Mouse (Mus musculus): ENCODE results near the gene Spaar.

The Spaar gene

DNA sequence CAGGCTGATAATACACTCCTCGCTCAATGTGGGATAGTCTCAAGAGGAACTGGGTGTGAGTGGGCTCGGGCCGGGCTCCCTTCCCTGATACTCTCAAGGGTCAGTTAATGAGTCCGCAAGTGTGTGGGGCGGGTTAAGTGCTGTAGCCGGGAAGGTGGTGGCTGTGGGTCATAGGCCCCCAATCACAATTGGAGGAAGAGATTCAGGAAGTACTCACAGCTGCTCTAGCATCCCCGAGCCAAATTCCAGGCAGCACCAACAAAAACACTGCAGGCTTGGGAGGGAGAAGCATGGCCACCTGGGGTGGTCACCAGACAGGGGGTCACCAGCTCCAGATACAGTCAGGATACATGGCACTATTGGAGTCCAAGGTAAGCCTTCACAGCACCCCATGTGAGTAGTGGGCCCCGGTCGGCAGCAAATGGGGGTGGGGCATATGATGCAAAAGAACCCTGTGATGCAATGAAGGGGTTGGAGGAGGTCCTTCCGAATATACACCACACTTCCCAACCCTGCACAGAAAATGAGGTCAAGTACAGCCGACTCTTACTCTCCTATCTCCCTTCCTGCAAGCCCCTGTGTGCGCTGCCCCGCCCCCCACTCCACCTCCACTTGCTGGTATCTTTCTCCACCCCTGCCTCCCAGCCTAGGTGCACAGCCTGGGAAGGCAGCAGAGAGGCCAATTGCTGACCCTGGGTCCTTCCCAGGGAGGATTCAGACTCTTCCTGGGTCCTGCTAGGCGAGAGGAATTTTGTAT lies at the start of gene Spaar:
Spaar (plus strand) TSS at position 241 of the 757 bp plus-strand sequence.
- DNase-seq = peak; percentile 85

DNA sequence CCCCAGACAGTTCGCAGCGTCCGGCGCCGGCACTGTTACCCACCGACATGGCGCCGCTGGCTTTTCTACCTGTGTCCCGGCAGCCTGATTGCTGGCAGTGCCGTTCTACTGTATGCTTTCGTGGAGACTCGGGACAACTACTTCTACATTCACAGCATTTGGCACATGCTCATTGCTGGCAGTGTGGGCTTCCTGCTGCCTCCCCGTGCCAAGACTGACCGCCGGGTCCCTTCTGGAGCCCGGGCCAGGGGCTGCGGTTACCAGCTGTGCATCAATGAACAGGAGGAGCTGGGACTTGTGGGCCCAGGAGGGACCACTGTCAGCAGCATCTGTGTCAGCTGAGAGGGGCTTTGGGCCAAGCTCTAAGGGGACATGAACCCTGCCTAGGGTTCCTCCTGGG lies 39.8 kb upstream of the Spaar start:
- DNase-seq = no peak

DNA sequence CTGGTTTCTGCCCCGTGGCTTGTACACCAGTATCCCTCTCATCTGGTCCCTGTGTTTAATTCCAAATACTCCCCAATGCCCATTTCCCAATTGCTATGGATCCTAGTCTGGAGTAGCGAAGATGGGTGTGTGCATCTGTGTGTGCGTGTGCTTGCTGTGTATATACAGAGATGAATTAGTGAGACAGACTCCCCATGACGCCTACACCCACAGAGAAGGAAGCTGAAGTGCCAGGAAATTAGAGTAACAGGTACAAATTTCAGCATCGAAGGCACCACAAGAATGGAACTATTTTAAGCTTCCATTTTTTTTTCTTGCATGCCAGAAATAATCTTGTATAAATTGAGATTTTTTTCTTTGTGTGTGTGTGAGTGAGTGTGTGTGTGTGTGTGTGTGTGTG lies 38.8 kb upstream of the Spaar start:
- no peak for DNase-seq

DNA sequence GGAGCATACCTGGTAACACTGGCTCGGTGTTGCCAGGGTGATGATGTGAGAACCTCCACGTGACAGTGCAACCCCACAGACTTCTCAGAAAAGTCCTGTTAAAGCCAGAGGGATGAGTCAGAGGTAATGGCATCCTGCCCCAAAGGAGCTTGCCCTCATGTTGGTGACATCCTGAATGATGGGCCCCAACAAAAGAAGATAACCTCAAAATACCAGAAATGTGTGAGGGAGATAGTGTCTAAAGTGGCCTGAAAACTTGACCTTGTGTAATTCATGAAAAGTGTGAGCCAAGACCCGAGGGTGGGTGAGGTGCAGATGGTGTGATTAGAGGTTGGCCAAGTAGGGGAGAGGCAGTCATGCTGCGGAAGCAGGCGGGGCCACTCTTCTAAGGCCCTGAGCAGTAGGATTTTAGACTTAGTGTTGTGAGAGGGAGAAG lies 36.0 kb upstream of the Spaar start:
- DNase-seq = peak; percentile 71

DNA sequence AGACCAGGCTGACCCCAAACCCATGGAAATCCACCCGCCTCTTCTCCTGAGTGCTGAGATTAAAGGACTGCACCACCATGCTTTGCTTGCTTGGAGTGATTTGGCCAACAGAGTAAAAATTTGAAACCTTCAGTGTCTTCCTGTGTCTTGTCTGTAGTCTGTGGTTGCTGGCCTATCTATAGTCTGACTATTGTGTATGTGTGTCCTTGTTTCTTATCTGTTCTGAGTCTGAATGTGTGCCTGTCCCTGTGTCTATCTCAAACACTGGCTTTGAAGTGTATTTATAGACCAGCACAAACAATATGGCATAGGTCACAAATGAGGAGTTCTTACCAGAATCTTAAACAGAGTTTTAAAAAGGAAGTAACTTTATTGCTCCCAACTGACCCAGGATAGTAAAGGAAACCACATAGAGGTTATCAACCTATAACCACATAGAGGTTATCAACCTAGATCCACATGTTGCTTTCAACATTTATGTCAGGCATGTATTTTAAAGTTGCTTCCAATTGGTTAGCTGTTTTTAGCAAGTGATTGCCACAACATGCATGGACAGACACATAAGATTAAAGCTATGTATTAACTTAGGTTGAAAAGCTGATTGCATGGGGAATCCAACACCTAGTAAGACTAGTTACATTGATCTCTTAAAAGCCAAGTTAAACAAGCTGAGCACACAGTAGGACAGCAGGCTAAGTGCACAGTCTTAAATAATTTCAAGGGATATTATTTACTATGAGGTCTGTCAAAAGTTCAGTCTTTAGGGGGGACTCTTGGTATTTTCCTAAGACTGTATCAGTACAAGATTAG lies 35.2 kb upstream of the Spaar start:
- no peak for DNase-seq

DNA sequence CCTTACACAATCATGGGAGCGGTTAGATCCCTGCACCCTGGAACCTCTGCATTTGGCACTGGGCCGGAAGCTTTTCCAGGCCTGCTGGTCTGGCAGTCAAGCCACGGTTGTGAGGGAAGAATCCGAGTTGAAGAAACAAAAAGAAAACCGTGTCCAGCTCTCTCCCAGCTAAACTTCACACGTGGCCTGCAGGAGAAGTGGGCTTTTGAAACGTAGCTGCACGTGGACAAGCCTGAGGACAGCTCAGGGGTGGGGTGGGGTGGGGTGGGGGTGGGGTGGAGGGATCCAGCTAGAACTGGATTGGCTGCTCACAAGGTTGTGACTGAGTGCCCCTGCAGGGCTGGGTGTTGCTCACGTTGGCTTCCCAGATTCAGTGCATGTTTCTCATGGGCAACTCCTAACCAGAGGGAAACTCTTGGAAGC lies 34.6 kb upstream of the Spaar start:
- DNase-seq = peak; percentile 83

DNA sequence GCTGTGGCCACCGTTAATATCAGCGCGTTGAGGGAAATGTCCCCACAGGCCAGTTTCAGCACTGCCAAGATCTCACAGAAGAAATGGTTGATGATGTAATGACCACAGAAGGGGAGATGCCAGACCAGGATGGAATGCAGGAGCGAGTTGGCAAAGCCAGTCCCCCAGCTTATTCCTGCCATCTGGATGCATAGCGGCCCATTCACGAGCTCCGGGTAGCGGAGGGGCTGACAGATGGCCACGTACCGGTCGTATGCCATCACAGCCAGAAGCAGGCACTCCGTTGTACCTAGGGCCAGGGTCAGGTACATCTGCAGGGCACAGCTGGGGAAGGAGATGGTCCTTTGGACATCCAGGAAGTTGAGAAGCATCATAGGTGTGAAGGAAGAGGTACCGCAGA lies 33.3 kb upstream of the Spaar start:
- no peak for DNase-seq

DNA sequence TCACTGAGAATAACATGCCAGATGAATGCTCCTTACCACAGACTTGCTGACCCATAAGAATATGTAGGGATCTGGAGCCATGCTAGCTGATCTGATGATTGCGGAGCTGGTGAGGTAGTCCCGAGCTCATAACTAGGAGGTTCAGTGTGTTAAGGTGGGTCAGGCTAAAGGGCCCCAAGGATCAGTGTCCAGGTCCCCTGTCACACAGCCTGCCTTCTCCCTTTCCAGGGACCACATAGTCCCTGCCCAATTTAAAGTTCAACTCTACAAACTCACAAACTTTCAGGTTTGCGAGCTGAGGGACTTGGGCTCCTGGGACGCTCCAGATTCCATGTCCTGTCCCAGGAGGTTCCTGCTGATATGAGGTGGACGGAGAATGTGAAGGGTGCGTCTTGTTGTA lies 29.1 kb upstream of the Spaar start, which contains the start of gene Olfr70:
Olfr70 (minus strand) TSS at position 101 of the 400 bp plus-strand sequence.
- DNase-seq = no peak

DNA sequence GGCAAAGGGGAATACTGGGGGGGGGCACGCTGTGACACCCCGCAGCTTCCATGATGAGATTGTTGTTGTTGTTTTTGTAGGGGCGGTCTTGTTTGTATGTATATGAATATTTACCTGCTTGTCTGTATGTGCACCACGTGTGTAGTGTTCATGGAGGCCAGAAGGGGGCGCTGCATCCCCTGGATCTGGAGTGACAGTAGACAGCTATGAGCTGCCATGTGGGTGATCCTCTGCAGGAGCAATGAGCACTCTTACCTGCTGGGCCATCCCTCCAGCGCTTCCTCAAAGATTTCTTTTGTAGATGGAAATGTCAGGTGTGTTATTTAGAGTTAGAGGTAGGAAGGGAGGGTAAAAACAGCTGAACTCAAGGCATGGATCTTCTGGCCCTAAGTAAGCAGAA lies 26.4 kb upstream of the Spaar start:
- no peak for DNase-seq

DNA sequence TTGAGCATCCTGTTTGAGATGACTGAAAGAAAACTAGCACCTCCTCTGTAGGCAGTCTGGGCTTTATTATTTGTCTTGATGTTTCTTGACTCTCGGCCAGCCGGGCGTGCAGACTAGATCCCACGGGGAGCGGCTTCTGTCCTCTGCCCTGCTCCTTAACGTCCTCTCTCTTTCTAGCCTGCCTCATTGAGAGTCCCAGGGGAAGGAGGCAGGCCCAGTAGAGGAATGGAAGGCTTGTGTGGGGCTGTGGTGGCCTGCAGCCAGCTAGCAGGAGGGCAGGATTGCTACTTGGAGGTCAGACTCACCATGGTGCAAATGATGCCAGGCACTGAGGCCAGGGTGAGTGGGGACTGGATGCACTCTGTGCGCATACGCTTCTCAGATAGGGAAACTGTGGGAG lies 26.0 kb upstream of the Spaar start:
- DNase-seq = peak; percentile 29

DNA sequence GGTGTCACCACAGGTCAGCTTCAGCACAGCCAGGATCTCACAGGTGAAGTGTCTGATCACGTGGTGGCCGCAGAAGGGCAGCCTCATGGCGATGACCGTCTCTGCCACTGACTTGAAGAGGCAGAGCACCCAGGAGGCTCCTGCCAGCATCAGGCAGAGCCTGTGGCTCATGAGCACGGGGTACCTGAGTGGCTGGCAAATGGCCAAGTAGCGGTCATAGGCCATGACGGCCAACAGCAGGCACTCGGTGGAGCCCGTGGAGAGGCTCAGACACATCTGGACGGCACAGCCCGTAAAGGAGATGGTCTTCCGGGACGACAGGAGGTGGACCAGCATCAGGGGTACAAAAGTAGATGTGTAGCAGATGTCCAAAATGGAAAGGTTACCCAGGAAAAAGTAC lies 23.8 kb upstream of the Spaar start:
- DNase-seq = no peak

DNA sequence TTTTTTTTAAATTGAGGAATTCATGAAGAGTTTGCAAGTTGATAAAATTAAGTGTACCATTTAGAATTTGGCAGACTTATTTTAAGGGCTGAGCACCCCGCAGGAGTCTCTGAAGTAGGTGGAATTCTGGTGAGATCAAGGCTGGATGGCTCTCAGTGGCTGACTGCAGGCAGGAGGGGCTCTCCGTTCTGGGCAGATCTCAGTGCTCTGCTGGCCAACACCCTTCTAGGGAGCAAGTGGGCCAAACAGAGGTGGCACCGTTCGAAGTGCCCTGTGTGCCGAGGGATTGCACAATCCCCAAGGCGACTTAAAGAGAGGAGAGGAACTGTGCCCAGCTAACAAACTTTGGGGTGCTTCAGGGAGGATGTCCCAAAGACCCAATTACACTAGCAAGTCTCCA lies 20.0 kb upstream of the Spaar start, which contains the start of gene Olfr71:
Olfr71 (minus strand) TSS at position 387 of the 400 bp plus-strand sequence.
- peak; percentile 82 for DNase-seq

DNA sequence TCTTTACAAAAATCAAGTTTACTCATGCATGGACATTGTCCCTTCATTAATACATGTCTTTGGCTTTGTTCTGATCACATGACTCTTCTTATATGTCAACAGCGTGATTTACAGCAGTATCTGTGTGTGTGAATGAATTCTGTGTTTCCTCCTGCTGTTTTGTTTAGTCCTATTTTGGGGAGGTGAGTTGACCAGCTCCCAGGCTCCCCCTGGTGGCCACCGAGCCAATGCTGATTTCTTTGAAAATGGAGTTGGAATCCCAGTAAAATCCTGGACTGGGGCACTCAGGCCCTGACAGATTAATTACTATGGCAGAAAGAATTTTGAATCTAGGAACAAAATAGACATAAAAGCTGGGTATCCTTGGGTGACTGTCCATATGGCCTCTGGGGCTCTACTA lies 18.0 kb upstream of the Spaar start:
- peak; percentile 91 for DNase-seq

DNA sequence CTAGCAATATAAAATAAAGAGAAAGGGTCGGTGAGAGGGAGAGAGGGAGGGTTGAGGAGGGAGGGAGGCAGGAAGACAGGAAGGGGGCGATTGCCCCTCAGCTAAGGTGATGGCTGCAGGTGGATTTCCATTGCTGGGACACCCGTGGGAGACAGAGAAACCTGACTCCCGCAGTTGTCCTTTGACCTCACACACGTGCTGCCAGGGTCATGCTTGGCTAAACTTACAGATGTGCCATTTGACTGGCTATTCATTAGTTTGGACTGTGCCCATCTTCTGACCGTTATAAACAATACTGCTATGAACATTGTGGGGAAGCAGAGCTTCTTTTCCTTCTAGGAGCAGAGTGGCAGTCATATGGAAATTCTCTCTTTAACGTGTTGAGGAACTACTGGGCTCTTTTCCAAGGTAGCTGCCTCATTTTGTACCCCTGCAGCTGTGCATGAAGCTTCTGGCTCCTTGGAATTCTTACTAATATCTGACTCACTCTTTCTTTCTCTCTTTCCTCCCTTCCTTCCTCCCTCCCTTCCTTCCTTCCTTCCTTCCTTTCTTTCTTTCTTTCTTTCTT lies 16.1 kb upstream of the Spaar start:
- DNase-seq = no peak

DNA sequence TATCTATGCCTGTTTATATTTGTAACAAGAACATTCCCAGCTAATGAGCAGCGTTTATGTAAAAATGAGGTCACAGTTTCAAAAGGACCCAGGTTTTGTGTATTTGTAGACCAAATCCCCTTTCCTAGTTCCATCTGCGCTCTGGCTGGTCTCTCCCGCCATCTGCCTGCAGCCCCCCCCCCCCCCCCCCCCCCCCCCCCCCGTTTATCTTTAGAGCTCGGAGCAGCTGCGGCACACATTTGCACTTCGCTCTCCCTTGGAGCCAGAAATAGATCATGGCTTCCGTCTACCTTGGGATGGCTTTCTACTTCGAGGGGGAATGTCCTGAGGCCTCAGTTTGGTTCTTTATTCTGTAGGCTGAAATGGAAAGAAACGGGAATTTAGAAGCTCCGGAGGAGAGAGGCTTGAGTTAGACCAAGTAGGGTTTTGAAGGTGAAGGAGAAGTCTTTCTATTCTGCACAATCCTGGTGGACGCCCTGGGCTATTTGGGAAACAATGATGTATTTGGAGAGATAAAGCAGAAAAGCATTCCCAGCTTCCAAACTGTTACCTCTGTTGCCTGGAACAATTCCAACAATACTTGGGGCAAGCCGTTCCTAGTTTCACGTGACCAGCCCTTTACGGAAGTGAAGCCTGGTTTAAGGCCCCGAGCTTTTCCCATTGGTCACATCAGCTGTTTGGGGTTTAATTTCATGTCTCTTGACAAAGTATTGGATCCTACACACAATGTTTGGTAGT lies 9.2 kb upstream of the Spaar start:
- DNase-seq = no peak

DNA sequence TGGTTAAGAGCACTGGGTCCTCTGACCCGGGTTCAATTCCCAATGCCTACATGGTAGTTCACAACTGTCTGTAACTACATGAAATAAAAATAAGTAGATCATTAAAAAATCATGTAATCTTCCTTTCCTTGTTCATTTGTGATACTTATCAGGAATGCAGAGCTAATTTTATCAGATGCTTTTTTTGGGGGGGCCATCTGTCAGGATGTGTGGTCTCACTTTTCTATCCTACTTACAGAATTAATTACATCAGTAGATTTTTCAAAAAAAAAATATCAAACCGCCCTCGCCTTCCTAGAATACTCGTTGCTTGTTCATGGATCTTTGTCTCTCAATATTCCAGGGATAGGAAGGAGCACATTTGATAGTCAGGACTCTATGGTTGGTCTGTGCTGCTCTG lies 7.6 kb upstream of the Spaar start:
- no peak for DNase-seq

DNA sequence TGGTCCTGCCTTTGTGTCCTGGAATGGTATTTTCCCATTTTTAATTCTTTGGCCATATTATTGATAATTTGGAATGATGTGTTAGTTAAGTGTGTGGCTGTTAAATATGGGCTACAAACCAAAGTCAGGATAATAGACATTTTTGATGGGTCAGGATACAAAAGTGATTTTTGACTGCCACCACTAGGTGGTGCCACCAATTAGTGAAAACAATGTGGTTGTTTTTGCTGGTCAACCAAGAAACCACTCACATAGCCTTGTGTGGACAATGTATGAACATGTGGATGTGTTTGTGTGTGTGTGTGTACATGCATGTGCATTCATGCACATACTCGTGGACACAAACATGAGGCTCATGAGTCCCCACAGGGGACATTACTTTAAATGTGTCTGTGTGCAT lies 5.1 kb upstream of the Spaar start:
- peak; percentile 76 for DNase-seq

DNA sequence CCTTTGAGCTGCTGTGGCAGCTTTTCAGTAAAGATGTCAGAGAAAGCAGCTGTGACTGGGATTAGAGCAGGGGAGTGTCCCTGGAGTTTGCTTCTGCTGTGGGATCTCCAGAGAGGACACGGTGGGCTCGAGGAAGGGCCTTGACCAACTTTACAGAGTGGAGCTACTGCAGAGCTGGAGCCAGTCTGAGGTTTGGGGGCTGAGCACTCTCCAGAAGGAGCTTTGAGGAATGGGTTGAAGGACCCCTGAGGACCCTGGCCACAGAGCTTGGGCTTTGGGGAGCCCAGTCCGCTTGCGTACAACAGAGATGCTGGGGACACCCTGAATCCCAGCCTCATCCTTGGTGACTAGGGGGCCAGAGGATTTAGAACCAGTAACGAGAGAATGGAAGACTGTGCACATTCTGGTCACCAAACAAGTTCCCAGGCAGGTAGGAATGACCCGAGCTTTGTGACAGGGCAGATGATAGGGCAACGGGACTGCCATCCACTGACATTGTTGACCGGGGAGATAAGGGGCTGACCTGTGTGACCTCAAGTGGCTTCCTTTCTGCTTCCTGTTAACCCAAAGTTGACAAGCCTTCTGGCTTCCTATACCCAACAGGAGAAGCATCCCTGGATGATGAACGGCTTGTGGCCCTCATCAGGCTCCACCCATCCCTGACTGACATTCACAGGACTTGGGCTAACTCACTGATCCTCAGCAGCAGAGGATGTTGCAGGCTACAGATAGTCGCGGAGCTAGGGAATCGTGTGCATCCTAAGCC lies 3.4 kb upstream of the Spaar start:
- no peak for DNase-seq

DNA sequence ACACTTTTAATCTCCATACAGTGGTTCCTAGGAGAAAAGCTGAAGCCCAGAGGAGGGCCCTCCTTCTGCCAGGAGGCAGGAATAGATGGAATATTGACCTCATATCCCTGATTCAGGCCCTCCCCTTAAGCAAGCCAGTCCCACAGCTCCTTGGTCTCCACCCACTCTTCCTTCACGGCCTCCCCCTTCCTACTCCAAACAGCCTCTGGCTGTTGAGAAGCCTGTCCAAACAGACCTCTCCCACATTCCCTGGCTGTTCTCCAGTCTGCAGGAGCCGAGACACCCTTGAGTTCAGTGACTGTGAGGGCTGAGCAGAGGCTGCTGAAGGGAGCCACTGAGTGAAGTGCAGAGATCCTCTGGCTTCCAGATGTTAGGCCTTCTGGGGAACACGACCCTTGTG lies 2.8 kb upstream of the Spaar start, which contains the start of gene Hrct1:
Hrct1 (plus strand) TSS at position 194 of the 400 bp plus-strand sequence.
- peak; percentile 97 for DNase-seq

DNA sequence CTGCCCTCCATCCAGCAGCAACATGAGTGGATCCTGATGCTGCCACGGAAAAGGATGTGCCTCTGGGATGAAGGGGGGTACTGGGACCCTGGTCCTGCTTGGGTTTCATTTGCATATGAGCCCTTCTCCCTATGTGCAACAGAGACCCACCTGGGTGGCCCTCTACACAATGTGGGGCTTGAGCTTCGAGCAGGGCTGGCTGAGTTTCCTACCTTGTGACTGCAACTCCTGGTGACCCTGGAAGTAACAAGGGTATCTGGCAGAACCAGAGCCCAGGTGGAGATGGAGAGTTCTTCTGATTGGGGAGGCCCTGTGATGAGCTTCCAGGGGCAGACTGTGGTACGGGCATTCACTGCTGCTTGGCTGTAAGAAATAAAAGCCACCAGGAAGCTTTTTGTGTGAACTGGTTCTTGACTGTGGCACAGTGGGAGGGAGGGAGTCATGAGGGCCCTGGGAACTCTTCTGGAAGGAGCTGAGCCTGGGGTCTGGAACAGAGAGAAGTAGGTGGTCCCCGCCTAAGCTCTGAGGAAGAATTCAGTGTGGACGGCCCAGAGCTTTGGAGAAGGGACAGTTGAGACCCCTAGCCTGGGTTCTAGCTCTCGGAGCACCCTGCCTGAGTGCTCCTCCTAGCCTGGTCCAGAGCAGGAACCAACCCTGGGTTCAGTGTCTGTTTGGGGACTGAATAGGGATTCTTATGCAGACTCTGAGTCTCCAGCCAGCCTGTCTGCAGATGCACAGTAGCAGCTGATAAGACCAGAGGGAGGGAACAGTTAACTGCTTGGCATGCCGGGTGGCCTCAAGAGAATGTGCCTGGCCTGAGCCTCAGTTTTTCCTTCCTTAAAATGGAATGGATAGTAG lies 1.9 kb upstream of the Spaar start:
- DNase-seq = no peak

DNA sequence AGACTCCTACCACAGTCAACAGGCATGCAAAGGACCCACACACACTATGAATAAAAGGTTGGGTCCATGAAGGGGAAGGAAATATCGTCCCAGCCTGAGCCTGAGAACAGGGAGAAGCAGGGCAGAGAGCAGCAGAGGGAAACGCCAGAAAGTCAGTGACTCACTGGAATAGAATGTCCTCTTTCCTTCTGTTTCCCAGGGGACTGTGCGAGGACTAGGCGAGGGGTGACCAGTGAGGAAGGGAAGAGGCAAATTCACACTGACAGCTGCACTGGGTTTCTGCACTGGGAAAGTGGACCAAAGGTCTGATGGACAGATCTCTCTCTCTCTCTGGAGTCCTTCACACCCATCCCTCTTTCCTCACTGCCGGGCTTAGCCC lies 1.3 kb upstream of the Spaar start:
- peak; percentile 82 for DNase-seq

Measured in lung, postnatal 36 days (tissue).